In the genomic region with DNA sequence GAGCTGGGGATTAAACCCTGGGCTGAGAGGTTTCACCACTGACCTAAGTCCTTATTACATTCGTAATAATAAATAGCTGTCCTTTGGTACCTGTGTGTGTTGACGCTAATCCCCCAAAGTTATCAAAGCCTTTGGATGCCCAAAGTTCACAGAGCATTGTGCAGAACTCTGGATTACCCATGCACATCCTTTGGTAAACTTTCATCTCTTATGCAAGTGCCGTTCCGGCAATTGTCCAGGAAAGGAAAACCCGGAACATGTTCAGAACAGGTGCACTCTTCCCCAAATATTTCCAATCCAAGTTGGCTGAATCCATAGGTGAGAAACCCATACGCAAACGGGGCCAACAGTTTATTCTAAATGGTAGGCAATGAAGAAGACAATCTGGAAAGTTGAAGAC, we compare ENCODE assay signal across 18 mouse cellular contexts. TPM values are rescaled to one million over a fixed set of nuclear protein-coding genes. Genes with fewer than 3 reads are reported as not detected.
DNase-seq lines count a peak whose midpoint lies in the region; ATAC-seq lines count a peak whose summit lies in the region.
"Had no signal": no experiment of that assay in that cellular context is flagged by ENCODE, and none has a peak within 500 bp of the region (broad histone marks: within the 10 kb centered on the region; RNA-seq: fewer than 3 reads in every experiment).

No protein-coding gene starts in this region.

- H3K9me3 ChIP-seq in kidney, embryonic 15.5 days (replicated peaks): no peaks in the 10 kb centered on the region
- H3K9me3 ChIP-seq: embryonic facial prominence, embryonic 13.5 days; embryonic facial prominence, embryonic 15.5 days; forebrain, embryonic 10.5 days; forebrain, embryonic 12.5 days had no signal

- no peaks in the 10 kb centered on the region for H3K27me3 ChIP-seq in kidney, embryonic 15.5 days
- H3K27me3 ChIP-seq: embryonic facial prominence, embryonic 13.5 days; embryonic facial prominence, embryonic 15.5 days had no signal

- DNase-seq in kidney, adult 11 months: peak; percentile 64
- DNase-seq in kidney, adult 8-10 months: peak; percentile 60 to 74
- no peak for DNase-seq in kidney, adult 18-20 months
- DNase-seq in kidney, postnatal 36 days: peak; percentile 70 to 74
- DNase-seq in kidney, postnatal 10 days: no peak
- DNase-seq: adrenal gland, adult 2 months; adrenal gland, postnatal 10 days; adrenal gland, postnatal 25 days; cerebellum, postnatal 14 days; embryo, embryonic 11 days had no signal

- no peak overlapping the region for H3K27ac ChIP-seq in kidney, embryonic 15.5 days
- H3K27ac ChIP-seq: embryonic facial prominence, embryonic 13.5 days; embryonic facial prominence, embryonic 15.5 days; forebrain, embryonic 10.5 days; forebrain, embryonic 12.5 days had no signal

- no peaks in the 10 kb centered on the region for H3K36me3 ChIP-seq in kidney, embryonic 15.5 days
- H3K36me3 ChIP-seq: embryonic facial prominence, embryonic 13.5 days; embryonic facial prominence, embryonic 15.5 days; forebrain, embryonic 10.5 days; forebrain, embryonic 12.5 days had no signal

- no peak for ATAC-seq in kidney, embryonic 15.5 days (replicated peaks; ENCODE audit: low FRiP score)
- ATAC-seq: forebrain, embryonic 14.5 days; forebrain, embryonic 16.5 days had no signal

- H3K9ac ChIP-seq in kidney, embryonic 15.5 days: no peak overlapping the region
- H3K9ac ChIP-seq: embryonic facial prominence, embryonic 13.5 days; embryonic facial prominence, embryonic 15.5 days; forebrain, embryonic 12.5 days had no signal

- no peak overlapping the region for H3K4me2 ChIP-seq in kidney, embryonic 15.5 days
- H3K4me2 ChIP-seq: embryonic facial prominence, embryonic 13.5 days; embryonic facial prominence, embryonic 15.5 days; forebrain, embryonic 12.5 days had no signal

- H3K4me1 ChIP-seq in kidney, embryonic 15.5 days: peaks cover 26% of the 10 kb centered on the region

- H3K4me3 ChIP-seq in kidney, embryonic 15.5 days (replicated peaks): no peak overlapping the region
- H3K4me3 ChIP-seq: embryonic facial prominence, embryonic 13.5 days; embryonic facial prominence, embryonic 15.5 days; erythroblast, embryonic 14.5 days; forebrain, embryonic 10.5 days; forebrain, embryonic 12.5 days had no signal

- WGBS in kidney, embryonic 15.5 days: 95% methylated on average over 7 of the region's 7 CpGs

RNA-seq across cellular contexts. Expression of a gene that starts 9.2 kb away (rescaled TPM):
- polyA plus RNA-seq in kidney, embryonic 15.5 days (2015; fragmentation: Nextera tagmentation; extraction: Ambion mirVana): 4.1 and 4.6 TPM in 2 replicates

Comparison
In these comparisons a context has a peak if more than half of its experiments do, and no peak if none do; other contexts are left out.
1. DNase-seq: peak in kidney, adult 11 months (single experiment), kidney, adult 8-10 months (2 of 2) and kidney, postnatal 36 days (2 of 2); none in kidney, adult 18-20 months (single experiment) and kidney, postnatal 10 days (single experiment).